Mouse (Mus musculus) intestine, embryonic 14.5 days (tissue): Measurements from ENCODE around the gene Mff. TPM values are rescaled to one million over a fixed set of nuclear protein-coding genes. Genes with fewer than 3 reads are reported as not detected.
A peak's percentile ranks its signal among the peaks of the same experiment; 100 is the strongest.

Experiments
- ATAC-seq: fragments of 200-750 bp; cut with Nextera tagmentation; replicated peaks from 2 replicates; pipeline ENCODE4 v1.8.0; 2017; ENCODE audit warnings: low read depth, moderate number of reproducible peaks, moderate TSS enrichment, moderate library complexity; ENCODE audit not compliant: low FRiP score, low TSS enrichment
- DNase-seq: peaks from one replicate; pipeline ENCODE4 v3.0.0-alpha.2; 2018; ENCODE audit warnings: low spot score
- H3K27ac ChIP-seq: fragments of 300-500 bp; sonication (generic); 2 replicates; pipeline ENCODE4 v1.5.1; 2014; ENCODE audit warnings: low read depth, mild to moderate bottlenecking, control low read depth
- H3K27me3 ChIP-seq: fragments of 300-500 bp; sonication (generic); replicated peaks from 2 replicates; pipeline ENCODE4 v1.6.1; 2014; ENCODE audit warnings: low read length, control low read depth; ENCODE audit not compliant: control insufficient read depth, insufficient read depth
- H3K36me3 ChIP-seq: fragments of 300-500 bp; sonication (generic); 2 replicates; pipeline ENCODE4 v1.6.1; 2014; ENCODE audit warnings: low read length, control low read depth; ENCODE audit not compliant: control insufficient read depth, insufficient read depth
- H3K4me1 ChIP-seq: fragments of 300-500 bp; sonication (generic); replicated peaks from 2 replicates; pipeline ENCODE4 v1.6.1; 2014; ENCODE audit warnings: low read length, control low read depth, mixed read lengths; ENCODE audit not compliant: control insufficient read depth, insufficient read depth
- H3K4me2 ChIP-seq: fragments of 300-500 bp; sonication (generic); 2 replicates; pipeline ENCODE4 v1.6.1; 2014; ENCODE audit warnings: low read length
- H3K4me3 ChIP-seq: fragments of 300-500 bp; sonication (generic); 2 replicates; pipeline ENCODE4 v1.5.1; 2014; ENCODE audit warnings: low read depth, low read length, control low read depth, mixed read lengths
- H3K9ac ChIP-seq: fragments of 300-500 bp; sonication (generic); 2 replicates; pipeline ENCODE4 v1.6.1; 2014; ENCODE audit warnings: mild to moderate bottlenecking, low read length
- H3K9me3 ChIP-seq: fragments of 300-500 bp; sonication (generic); 2 replicates; pipeline ENCODE4 v1.6.1; 2016; ENCODE audit warnings: low read length, control low read depth; ENCODE audit not compliant: control insufficient read depth
- WGBS: fragments of 180-500 bp; shearing (Covaris S2); extraction: QIAGEN DNeasy Blood & Tissue Kit; methylation state at CpG from one replicate; pipeline ENCODE4 v1.1.7; 2014; 5-methylcytosine and 5-hydroxymethylcytosine counted together
- polyA plus RNA-seq: library from polyadenylated mRNA; unstranded; fragments of >200 nt; fragmentation: Nextera tagmentation; extraction: Ambion mirVana; gene quantifications from 2 replicates; pipeline ENCODE4 v1.2.1, GENCODE M21; 2014

Gene Mff
- polyA plus RNA-seq, 1 experiment from 2014 or later: 199 TPM

- ATAC-seq: no peak
- peaks cover 42% of the 10 kb centered on the region for H3K36me3 ChIP-seq
Observed at GRCm38 (mm10) chr1:82761454-82762169, 36.9 kb downstream of the Mff start.

DNA sequence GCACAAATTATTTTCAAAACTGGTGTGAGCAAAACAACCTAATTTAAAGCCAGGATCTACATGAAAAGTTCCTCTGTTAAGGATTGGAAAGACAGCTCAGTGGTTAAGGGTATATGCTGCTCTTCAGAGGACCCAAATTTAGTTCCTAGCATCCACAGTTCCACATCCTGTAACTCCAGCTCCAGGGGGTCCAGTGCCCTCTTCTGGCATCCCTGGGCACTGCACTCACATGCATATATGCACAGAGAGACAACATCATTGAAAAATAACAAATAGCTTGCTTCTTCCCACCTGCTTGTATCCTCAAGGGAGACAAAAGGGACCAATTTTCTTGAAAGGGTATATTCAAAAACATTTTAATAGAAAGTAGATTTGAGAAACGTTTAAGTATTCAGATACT is 37.6 kb downstream of the Mff start:
- no peak overlapping the region for H3K27ac ChIP-seq
- H3K4me3 ChIP-seq: no peak overlapping the region
- H3K4me1 ChIP-seq: no peaks in the 10 kb centered on the region; the same call in 1 of the 2 replicates
- peaks cover 36% of the 10 kb centered on the region for H3K36me3 ChIP-seq
- no peaks in the 10 kb centered on the region for H3K9me3 ChIP-seq
- no peak overlapping the region for H3K9ac ChIP-seq
- H3K27me3 ChIP-seq: no peaks in the 10 kb centered on the region
- 84% methylated on average over 1 of the region's 1 CpGs for WGBS
- H3K4me2 ChIP-seq: no peak overlapping the region
- ATAC-seq (no peak), DNase-seq (no peak)

More at GRCm38 (mm10) chr1:82761454-82762169, 36.9 kb downstream of the Mff start:
- 94% methylated on average over 8 of the region's 8 CpGs for WGBS
- Histone ChIP-seq H3K27ac (no peak overlapping the region), H3K9ac (no peak overlapping the region), H3K4me2 (no peak overlapping the region), H3K4me1 (no peaks in the 10 kb centered on the region; the same call in 1 of the 2 replicates), H3K9me3 (no peaks in the 10 kb centered on the region), H3K4me3 (no peak overlapping the region), H3K27me3 (no peaks in the 10 kb centered on the region)
- DNase-seq: no peak

- Histone ChIP-seq H3K27ac (no peak overlapping the region), H3K4me3 (peak overlapping the region; percentile 21; the same call in 1 of the 2 replicates), H3K27me3 (no peaks in the 10 kb centered on the region), H3K36me3 (peaks cover 14% of the 10 kb centered on the region; the same call in 1 of the 2 replicates), H3K4me2 (peak overlapping the region; percentile 5; the same call in 1 of the 2 replicates), H3K9ac (no peak overlapping the region), H3K4me1 (no peaks in the 10 kb centered on the region; the same call in 1 of the 2 replicates), H3K9me3 (no peaks in the 10 kb centered on the region)
- 42% methylated on average over 1 of the region's 1 CpGs for WGBS
- DNase-seq (no peak), ATAC-seq (no peak; the same call in 1 of the 2 replicates)
Observed at GRCm38 (mm10) chr1:82766227-82766626, 41.5 kb downstream of the Mff start.

DNA sequence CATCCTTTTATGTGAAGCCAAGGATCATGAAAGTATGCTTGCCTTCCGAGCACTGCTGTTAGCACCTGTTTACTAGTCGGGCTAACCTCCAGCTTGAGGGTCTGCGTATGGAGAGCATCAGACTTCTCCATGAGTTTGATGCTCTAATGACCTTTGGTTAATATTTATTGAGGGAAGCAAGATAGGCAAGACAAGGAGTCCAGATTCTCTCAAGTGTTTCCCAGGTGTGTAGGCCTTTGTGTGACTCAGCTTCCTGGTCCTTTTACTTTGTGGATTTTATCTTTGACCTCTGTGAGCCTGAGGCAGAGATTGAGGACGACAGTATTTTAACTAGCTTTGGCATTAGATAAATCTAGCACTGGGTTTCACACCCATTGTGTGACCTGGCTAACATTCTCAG is 42.0 kb downstream of the Mff start:
- no peaks in the 10 kb centered on the region for H3K27me3 ChIP-seq
- peak overlapping the region; percentile 5; the same call in 1 of the 2 replicates for H3K4me2 ChIP-seq
- no peaks in the 10 kb centered on the region; the same call in 1 of the 2 replicates for H3K4me1 ChIP-seq
- no peaks in the 10 kb centered on the region for H3K9me3 ChIP-seq
- H3K4me3 ChIP-seq: peak overlapping the region; percentile 21; the same call in 1 of the 2 replicates
- DNase-seq (no peak), ATAC-seq (peak; percentile 74)
- 49% methylated on average over 4 of the region's 4 CpGs for WGBS
- H3K9ac ChIP-seq: no peak overlapping the region
- no peak overlapping the region; the same call in 1 of the 2 replicates for H3K27ac ChIP-seq
- H3K36me3 ChIP-seq: peaks cover 12% of the 10 kb centered on the region; the same call in 1 of the 2 replicates

DNA sequence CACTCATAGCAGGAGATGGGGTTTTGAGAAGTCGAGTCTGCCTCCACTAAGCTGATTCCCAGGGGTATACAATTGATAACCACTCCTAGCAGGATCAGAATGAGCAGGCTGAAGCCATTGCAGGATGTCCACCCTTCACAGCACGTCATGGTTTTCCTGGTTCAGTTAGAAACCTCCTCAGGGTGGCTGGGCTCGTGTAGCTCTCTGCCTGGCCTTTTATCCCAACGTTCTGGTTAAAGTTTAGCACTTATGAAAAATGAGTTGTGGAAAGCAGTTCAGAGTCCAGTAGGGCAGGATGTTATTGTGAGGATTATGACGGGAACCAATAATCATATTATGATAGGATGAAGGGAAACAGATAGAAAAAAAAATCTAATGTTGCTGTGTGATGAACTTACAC is 43.6 kb downstream of the Mff start, which contains the start of gene Tm4sf20:
Gene Tm4sf20, minus strand, starts transcription at position 193 of the 400 bp plus-strand sequence.
- no peak for ATAC-seq
- Histone ChIP-seq H3K4me2 (peak within 1 kb of the TSS; percentile 39), H3K27me3 (no peaks in the 10 kb centered on the region)

DNA sequence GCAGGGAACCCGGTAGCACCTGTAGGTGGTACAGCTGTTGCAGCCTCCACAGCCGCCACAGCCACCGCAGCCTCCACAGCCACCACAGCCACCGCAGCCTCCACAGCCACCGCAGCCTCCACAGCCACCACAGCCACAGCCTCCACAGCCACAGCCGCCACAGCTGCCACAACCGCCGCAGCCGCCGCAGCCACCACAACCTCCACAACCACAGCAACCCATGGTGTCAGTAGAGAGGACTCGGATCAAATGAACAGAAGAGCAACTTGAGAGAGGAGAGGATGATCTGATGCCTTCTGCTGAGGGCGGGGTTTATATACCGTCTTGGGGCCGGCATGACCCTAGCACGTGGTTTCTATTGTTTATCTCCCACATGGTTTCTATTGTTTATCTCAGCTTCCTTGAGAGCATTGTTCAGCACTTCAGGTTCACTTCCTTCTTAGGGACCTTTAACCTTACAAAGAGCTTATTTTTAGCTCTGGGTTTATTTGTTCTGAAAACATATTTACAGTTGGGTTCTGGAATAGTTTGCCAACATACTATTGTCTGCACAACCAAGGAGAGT is 46.4 kb downstream of the Mff start, which contains the start of gene Gm47791:
Gene Gm47791, minus strand, starts transcription at position 222 of the 565 bp plus-strand sequence.
- Histone ChIP-seq H3K27me3 (no peaks in the 10 kb centered on the region), H3K4me3 (no peak within 1 kb of the TSS), H3K27ac (no peak within 1 kb of the TSS), H3K4me1 (no peaks in the 10 kb centered on the region), H3K4me2 (no peak within 1 kb of the TSS), H3K9me3 (no peaks in the 10 kb centered on the region), H3K36me3 (no peaks in the 10 kb centered on the region), H3K9ac (no peak within 1 kb of the TSS)
- 81% methylated on average over 14 of the region's 15 CpGs for WGBS
- DNase-seq (no peak), ATAC-seq (no peak)

More for the DNA sequence above, 43.6 kb downstream of the Mff start, which contains the start of gene Tm4sf20:
- H3K36me3 ChIP-seq: no peaks in the 10 kb centered on the region
- peak within 1 kb of the TSS; percentile 21 for H3K4me3 ChIP-seq
- no peak for DNase-seq
- H3K9me3 ChIP-seq: no peaks in the 10 kb centered on the region
- 50% methylated on average over 5 of the region's 5 CpGs for WGBS
- peak within 1 kb of the TSS; percentile 59 for H3K27ac ChIP-seq
- 0 out of 2 replicates have a peak within 1 kb of the TSS, but pooled peaks have one; percentile 22 for H3K9ac ChIP-seq
- no peaks in the 10 kb centered on the region; the same call in 1 of the 2 replicates for H3K4me1 ChIP-seq

- Histone ChIP-seq H3K4me1 (no peaks in the 10 kb centered on the region), H3K4me2 (no peak overlapping the region), H3K4me3 (no peak overlapping the region), H3K27ac (no peak overlapping the region), H3K9ac (no peak overlapping the region), H3K9me3 (no peaks in the 10 kb centered on the region), H3K27me3 (no peaks in the 10 kb centered on the region), H3K36me3 (no peaks in the 10 kb centered on the region)
- DNase-seq (no peak), ATAC-seq (no peak)
- WGBS: 86% methylated on average over 4 of the region's 4 CpGs
Observed at GRCm38 (mm10) chr1:82772428-82772827, 47.7 kb downstream of the Mff start.

DNA sequence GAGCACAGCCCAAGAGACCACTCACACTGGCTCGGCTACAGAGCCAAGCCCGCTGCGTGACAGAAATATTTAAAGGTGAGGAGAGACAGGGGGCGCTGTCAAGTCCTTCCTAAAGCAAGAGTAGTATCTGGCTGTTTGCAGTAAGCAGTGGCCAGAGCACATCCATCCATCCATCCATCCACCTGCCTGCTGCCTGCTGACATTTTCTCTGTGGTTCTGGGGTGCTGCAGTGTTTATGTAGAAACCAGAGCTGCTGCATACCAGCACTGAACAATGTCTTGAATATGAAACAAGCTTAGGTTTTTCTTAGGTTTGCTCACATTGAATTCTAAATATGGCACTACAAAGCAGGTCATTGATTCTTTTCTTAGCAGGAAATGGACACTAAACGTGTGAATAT is 48.5 kb downstream of the Mff start:
- DNase-seq: no peak
- no peak overlapping the region for H3K9ac ChIP-seq
- whole genome bisulfite sequencing: 60% methylated on average over 5 of the region's 5 CpGs
- no peak overlapping the region for H3K4me2 ChIP-seq
- H3K27ac ChIP-seq: no peak overlapping the region
- H3K4me1 ChIP-seq: no peaks in the 10 kb centered on the region
- ATAC-seq: no peak
- no peaks in the 10 kb centered on the region for H3K9me3 ChIP-seq
- H3K4me3 ChIP-seq: no peak overlapping the region
- no peaks in the 10 kb centered on the region for H3K36me3 ChIP-seq
- H3K27me3 ChIP-seq: no peaks in the 10 kb centered on the region
